Mouse (Mus musculus) layer of hippocampus, adult 2 months (tissue): Measurements from ENCODE around the gene Nav2. TPM values are rescaled to one million over a fixed set of nuclear protein-coding genes. Genes with fewer than 3 reads are reported as not detected.
A peak's percentile ranks its signal among the peaks of the same experiment; 100 is the strongest.

Experiments
- DNase-seq, 2 experiments: peaks; one replicate each; pipeline ENCODE4 v3.0.0; 2022; ENCODE audit warnings: low spot score in 2 of 2
- H3K27ac ChIP-seq: fragments of 200-600 bp; 2 replicates; pipeline ENCODE4 v1.8.1; 2022
- H3K4me3 ChIP-seq: fragments of 200-600 bp; 2 replicates; pipeline ENCODE4 v1.8.1; 2022; ENCODE audit warnings: mild to moderate bottlenecking
- CTCF ChIP-seq: fragments of 200-600 bp; conservative IDR thresholded peaks from 2 replicates; pipeline ENCODE4 v1.8.1; 2022; ENCODE audit warnings: antibody characterized with exemption, mild to moderate bottlenecking, moderate library complexity
- total RNA-seq, 2 experiments: library from RNA; stranded (reverse); gene quantifications; 2 replicates each; pipeline ENCODE4 v1.2.3; 2021

Gene Nav2
- total RNA-seq, 2 experiments from 2014 or later, result 84.8 to 106 TPM

DNA sequence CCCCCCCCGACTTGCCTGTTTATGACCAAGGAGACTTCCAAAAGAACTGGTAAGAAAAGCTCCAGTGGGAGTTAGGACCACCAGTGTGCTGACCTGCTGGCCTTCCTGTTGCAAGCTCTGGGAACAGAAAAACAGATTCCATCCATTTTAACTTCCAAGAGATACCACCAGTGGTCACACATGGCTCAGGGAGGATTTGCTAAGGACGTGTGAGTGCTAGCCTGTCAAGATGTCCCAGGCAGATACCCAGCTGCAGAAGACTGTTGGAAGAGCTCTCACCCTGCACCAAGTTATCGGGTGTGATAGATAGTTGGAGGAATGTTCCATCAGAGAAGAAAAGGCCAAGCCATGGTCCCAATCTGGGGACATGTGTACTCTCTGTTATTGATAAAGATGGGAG lies 633.6 kb downstream of the Nav2 start:
- TF ChIP-seq CTCF, result no peak
- H3K4me3 ChIP-seq, result no peak overlapping the region

GRCm38 (mm10) chr7:49544775-49545705 lies 636.5 kb downstream of the Nav2 start:
- Histone ChIP-seq H3K4me3 (no peak overlapping the region), H3K27ac (peak overlapping the region; percentile 81)
- TF ChIP-seq CTCF, result no peak
- DNase-seq, result no peak

More for the DNA sequence above, 633.6 kb downstream of the Nav2 start:
- no peak for DNase-seq
- no peak overlapping the region for H3K27ac ChIP-seq

DNA sequence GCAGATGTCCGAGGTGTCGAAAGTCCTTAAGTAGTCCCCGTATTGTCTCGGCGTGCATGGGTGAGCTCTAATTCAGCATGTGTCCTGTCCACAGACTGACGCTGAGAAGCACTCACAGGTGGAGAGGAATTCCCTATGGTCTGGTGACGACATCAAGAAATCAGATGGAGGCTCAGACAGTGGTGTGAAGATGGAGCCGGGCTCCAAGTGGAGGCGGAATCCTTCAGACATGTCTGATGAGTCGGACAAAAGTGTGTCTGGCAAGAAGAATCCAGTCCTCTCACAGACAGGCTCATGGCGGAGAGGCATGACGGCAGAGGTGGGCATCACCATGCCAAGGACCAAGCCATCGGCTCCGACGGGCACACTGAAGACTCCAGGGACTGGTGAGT lies 637.2 kb downstream of the Nav2 start:
- Histone ChIP-seq H3K27ac (peak overlapping the region; percentile 81; the same call in 1 of the 2 replicates), H3K4me3 (no peak overlapping the region)
- TF ChIP-seq CTCF, result no peak
- DNase-seq, result no peak

DNA sequence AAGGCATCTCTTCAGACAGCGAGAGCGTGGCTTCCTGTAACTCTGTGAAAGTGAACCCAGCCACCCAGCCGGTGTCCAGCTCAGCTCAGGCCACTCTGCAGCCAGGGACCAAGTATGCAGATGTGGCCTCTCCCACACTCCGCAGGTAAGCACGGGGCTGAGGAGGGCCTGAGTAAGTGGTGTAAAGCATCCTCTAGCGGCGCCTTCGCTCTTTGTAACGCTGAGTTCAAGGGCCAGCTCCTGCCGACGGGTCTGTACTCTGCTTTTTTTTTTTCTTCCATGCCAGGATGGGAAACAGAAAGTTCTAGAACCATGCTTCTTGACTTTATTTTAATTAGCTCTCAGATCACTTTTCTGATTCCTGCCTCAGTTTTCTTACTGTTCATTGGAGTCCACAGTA lies 639.9 kb downstream of the Nav2 start:
- Histone ChIP-seq H3K4me3 (no peak overlapping the region), H3K27ac (no peak overlapping the region)
- DNase-seq, result no peak
- TF ChIP-seq CTCF, result no peak

DNA sequence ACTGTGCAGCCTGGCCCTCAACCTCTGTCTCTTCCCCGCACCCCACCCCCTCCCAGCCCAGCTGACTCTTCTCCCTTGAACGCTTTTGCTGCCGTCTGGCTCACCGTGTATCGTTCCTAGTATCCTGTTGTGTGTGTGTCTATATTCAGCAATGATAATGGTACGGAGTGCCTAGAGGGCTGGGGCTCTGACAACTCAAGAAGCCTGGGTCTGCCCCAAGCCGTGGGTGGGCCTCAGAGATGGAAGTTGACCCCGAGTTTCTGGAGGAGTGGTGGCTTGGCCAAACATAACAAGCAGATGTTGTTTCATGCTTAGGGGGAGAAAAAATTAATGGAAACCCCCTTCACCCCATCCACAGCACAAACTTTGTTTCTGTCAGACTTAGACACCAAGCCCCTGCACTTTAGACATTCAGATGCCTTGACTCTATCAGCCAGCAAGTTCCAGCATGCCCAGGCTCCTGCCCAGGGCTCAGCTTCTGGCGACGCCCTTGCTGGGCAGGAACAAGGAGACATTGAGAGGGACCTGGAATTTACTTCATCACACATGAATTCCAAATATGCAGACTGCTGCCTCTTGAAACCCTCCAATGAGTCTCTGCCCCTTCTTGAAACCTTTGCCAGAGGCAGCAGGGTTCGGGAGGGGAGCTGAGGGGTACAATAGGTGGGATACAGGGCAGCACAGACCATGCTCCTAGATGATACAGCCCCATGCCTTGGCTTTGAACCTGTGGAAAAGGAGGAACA lies 644.9 kb downstream of the Nav2 start:
- no peak for DNase-seq
- Histone ChIP-seq H3K4me3 (no peak overlapping the region), H3K27ac (peak overlapping the region; percentile 32; the same call in 1 of the 2 replicates)
- no peak for TF ChIP-seq CTCF

- TF ChIP-seq CTCF, result no peak
- no peak for DNase-seq
- peak overlapping the region; percentile 81 for H3K27ac ChIP-seq
- H3K4me3 ChIP-seq, result no peak overlapping the region
Observed at GRCm38 (mm10) chr7:49558240-49558640, 649.7 kb downstream of the Nav2 start.

- H3K27ac ChIP-seq, result peak overlapping the region; percentile 81
- peak; percentile 16; the same call in 1 of the 2 replicates for TF ChIP-seq CTCF
- DNase-seq, result no peak
- H3K4me3 ChIP-seq, result no peak overlapping the region
Observed at GRCm38 (mm10) chr7:49558895-49559294, 650.4 kb downstream of the Nav2 start.

DNA sequence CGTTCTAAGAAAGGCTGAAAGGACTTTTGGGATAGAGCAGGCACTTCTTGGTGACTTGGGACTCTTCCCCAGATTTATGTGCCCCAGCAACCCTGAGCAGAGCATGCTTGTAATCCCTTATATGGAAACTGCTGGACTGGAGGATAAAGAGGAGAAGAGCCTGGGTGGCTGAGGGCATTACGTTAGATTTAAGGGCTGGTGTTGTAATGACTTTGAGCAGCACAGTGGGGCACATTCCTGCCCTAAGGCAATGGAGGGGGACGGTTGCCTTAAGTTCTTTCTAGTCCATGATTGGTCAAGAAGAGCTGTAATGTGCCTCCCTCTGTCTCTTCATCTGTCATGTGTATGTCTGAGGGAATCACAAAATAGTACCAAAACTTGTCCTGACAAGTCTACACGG lies 651.5 kb downstream of the Nav2 start:
- no peak for TF ChIP-seq CTCF
- no peak overlapping the region for H3K27ac ChIP-seq

DNA sequence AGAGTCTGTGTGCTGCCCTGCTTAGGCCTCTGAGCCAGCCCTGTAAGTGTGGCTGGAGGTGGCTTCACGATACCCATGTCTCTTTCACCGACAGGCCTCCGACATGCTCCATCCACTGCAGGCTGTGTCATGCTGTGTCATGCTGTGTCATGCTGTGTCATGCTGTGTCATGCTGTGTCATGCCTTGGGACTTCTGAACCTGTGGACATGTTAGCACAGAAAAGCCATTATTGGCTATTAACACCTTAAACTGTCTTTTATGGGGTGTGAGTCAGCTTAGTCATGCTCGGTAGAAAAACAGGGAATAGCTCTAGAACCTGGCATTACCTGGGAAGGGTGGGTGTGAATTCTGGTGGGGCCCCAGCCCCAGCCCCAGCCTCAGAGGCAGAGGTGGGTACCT lies 653.9 kb downstream of the Nav2 start:
- Histone ChIP-seq H3K27ac (peak overlapping the region; percentile 63; the same call in 1 of the 2 replicates), H3K4me3 (no peak overlapping the region)
- TF ChIP-seq CTCF, result no peak
- DNase-seq, result no peak

More for the DNA sequence above, 651.5 kb downstream of the Nav2 start:
- no peak for DNase-seq
- H3K4me3 ChIP-seq, result no peak overlapping the region

DNA sequence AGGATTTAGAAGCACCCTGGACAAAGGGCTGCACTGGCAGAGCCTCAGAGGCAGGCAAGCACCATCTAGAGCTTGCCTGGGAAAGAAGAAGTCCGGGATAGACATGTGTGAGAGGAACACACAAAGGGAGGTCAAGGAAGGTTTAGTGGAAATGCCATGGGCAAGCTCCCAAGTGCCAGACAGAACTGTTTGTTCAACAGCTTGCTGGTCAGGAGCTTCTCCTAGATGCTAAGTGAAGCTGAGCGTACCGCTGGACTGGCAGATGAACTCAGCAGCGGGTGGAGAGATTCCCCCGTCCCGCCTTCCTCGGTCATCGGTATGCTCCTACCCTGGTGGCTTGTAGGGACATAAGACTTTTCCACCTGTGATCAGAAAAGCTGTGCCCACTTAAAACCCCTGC lies 654.3 kb downstream of the Nav2 start:
- DNase-seq, result no peak
- peak overlapping the region; percentile 63 for H3K27ac ChIP-seq
- TF ChIP-seq CTCF, result no peak
- no peak overlapping the region for H3K4me3 ChIP-seq

- TF ChIP-seq CTCF, result no peak
- H3K27ac ChIP-seq, result peak overlapping the region; percentile 54; the same call in 1 of the 2 replicates
Observed at GRCm38 (mm10) chr7:49565084-49565483, 656.6 kb downstream of the Nav2 start.

DNA sequence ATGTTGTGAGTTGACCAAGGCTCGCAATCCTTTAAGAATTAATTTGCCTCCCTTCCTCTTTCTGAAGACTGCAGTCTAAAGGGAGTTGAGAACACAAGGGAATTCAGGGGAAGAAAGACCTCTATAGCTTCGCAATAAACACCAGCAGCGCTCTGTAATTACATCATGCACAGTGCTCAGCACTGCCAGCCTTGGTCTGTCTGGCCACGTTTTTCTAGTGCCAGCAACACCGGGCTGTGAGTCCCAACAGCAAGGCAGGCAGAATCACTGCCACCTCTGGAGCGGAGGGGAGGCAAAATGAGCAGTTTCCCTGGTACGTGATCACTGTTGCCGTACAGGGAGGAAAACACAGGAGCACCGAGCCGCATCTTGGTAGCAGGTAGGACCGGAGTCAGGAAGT lies 657.3 kb downstream of the Nav2 start:
- Histone ChIP-seq H3K27ac (peak overlapping the region; percentile 54), H3K4me3 (no peak overlapping the region)
- no peak for TF ChIP-seq CTCF
- no peak for DNase-seq

More at GRCm38 (mm10) chr7:49565084-49565483, 656.6 kb downstream of the Nav2 start:
- DNase-seq, result no peak
- H3K4me3 ChIP-seq, result no peak overlapping the region

GRCm38 (mm10) chr7:49567346-49568034 lies 659.0 kb downstream of the Nav2 start:
- H3K4me3 ChIP-seq, result no peak overlapping the region
- TF ChIP-seq CTCF, result no peak
- H3K27ac ChIP-seq, result peak overlapping the region; percentile 10; the same call in 1 of the 2 replicates
- DNase-seq, result no peak
